Mouse (Mus musculus) liver, embryonic 14.5 days (tissue): ENCODE results near the gene Cenpx. TPM values are rescaled to one million over a fixed set of nuclear protein-coding genes. Genes with fewer than 3 reads are reported as not detected.
A peak's percentile ranks its signal among the peaks of the same experiment; 100 is the strongest.

Source experiments
- ATAC-seq: fragments of 200-750 bp; cut with Nextera tagmentation; 2 replicates; pipeline ENCODE4 v1.8.0; 2017; ENCODE audit warnings: moderate number of reproducible peaks, mild to moderate bottlenecking, moderate library complexity; ENCODE audit not compliant: insufficient read depth
- DNase-seq, 3 experiments: peaks; one replicate each; pipeline ENCODE4 v3.0.0-alpha.2; 2012 to 2013; ENCODE audit warnings: low read depth in 3 of 3, low spot score in 3 of 3
- H3K27ac ChIP-seq: fragments of 300-500 bp; sonication (generic); 2 replicates; pipeline ENCODE4 v1.5.1; 2014; ENCODE audit warnings: moderate library complexity, mild to moderate bottlenecking, control low read depth, inconsistent platforms
- H3K27me3 ChIP-seq: fragments of 300-500 bp; sonication (generic); 2 replicates; pipeline ENCODE4 v1.6.1; 2014; ENCODE audit warnings: mild to moderate bottlenecking, low read length, moderate library complexity; ENCODE audit not compliant: control insufficient read depth, insufficient read depth
- H3K36me3 ChIP-seq: fragments of 300-500 bp; sonication (generic); replicated peaks from 2 replicates; pipeline ENCODE4 v1.6.1; 2014; ENCODE audit warnings: low read depth; ENCODE audit not compliant: control insufficient read depth, insufficient read depth
- H3K4me1 ChIP-seq, 2 experiments: fragments of 200-500 bp in 1 of 2; fragments of 300-500 bp in 1 of 2; sonication (generic) in 1 of 2; replicated peaks; 2 replicates each; pipeline ENCODE4 v1.6.1; 2012 to 2014; ENCODE audit warnings: antibody characterized with exemption in 1 of 2, inconsistent platforms in 1 of 2, low read length in 1 of 2; ENCODE audit not compliant: control insufficient read depth in 2 of 2, insufficient read depth in 2 of 2
- H3K4me2 ChIP-seq: fragments of 300-500 bp; sonication (generic); 2 replicates; pipeline ENCODE4 v1.6.1; 2014; ENCODE audit warnings: low read depth, mild to moderate bottlenecking, control low read depth, moderate library complexity
- H3K4me3 ChIP-seq, 2 experiments: fragments of 200-500 bp in 1 of 2; fragments of 300-500 bp in 1 of 2; sonication (generic) in 1 of 2; 2 replicates each; pipeline ENCODE4 v1.5.1; 2012 to 2014; ENCODE audit warnings: low read depth in 2 of 2, low read length in 2 of 2, mild to moderate bottlenecking in 2 of 2, control low read depth in 1 of 2, inconsistent platforms in 1 of 2, moderate library complexity in 1 of 2; ENCODE audit not compliant: insufficient read depth in 1 of 2
- H3K9ac ChIP-seq: fragments of 300-500 bp; sonication (generic); replicated peaks from 2 replicates; pipeline ENCODE4 v1.6.1; 2014; ENCODE audit warnings: mild to moderate bottlenecking, control low read depth, moderate library complexity
- H3K9me3 ChIP-seq: fragments of 300-500 bp; sonication (generic); 2 replicates; pipeline ENCODE4 v1.6.1; 2016; ENCODE audit warnings: low read length, mixed read lengths; ENCODE audit not compliant: control insufficient read depth
- CTCF ChIP-seq: IDR thresholded peaks from 2 replicates; pipeline ENCODE4 v1.5.1; 2016; ENCODE audit warnings: antibody characterized with exemption, low read depth, control low read depth
- EP300 ChIP-seq: IDR thresholded peaks from 2 replicates; pipeline ENCODE4 v1.6.1; 2016; ENCODE audit warnings: antibody characterized with exemption, low read depth
- WGBS: fragments of 180-500 bp; shearing (Covaris S2); extraction: QIAGEN DNeasy Blood & Tissue Kit; methylation state at CpG from one replicate; pipeline ENCODE4 v1.1.7; 2014; ENCODE audit not compliant: insufficient replicate concordance; 5-methylcytosine and 5-hydroxymethylcytosine counted together
- polyA plus RNA-seq, 2 experiments: library from polyadenylated mRNA; depleted of rRNA in 1 of 2; stranded (reverse) in 1 of 2; unstranded in 1 of 2; fragments of >200 nt; fragmentation: Nextera tagmentation in 1 of 2; extraction: Ambion mirVana in 1 of 2; gene quantifications; 2 replicates each; pipeline versions ENCODE4 v1.2.1 to v1.2.3; 2012 to 2014

The Cenpx gene
- polyA plus RNA-seq, 2 experiments = 64.2 to 128 TPM

- peaks cover 18% of the 10 kb centered on the region for H3K27me3 ChIP-seq
- no peak for ATAC-seq
These were observed 46.9 kb downstream of the Cenpx start for GRCm38 (mm10) chr11:120666617-120667016.

GRCm38 (mm10) chr11:120665406-120665805 lies 48.1 kb downstream of the Cenpx start:
- H3K9me3 ChIP-seq = no peaks in the 10 kb centered on the region
- H3K4me3 ChIP-seq = no peak overlapping the region
- DNase-seq (no peak), ATAC-seq (no peak)
- TF ChIP-seq EP300 (no peak), CTCF (no peak)
- no peak overlapping the region for H3K4me2 ChIP-seq
- no peak overlapping the region for H3K9ac ChIP-seq
- no peaks in the 10 kb centered on the region for H3K36me3 ChIP-seq
- WGBS = 76% methylated on average over 3 of the region's 3 CpGs
- no peak overlapping the region for H3K27ac ChIP-seq
- H3K27me3 ChIP-seq = peaks cover 30% of the 10 kb centered on the region
- H3K4me1 ChIP-seq = no peaks in the 10 kb centered on the region

More at GRCm38 (mm10) chr11:120666617-120667016, 46.9 kb downstream of the Cenpx start:
- no peaks in the 10 kb centered on the region for H3K9me3 ChIP-seq
- H3K4me1 ChIP-seq = no peaks in the 10 kb centered on the region
- no peak overlapping the region for H3K4me2 ChIP-seq
- TF ChIP-seq CTCF = no peak
- TF ChIP-seq EP300 = no peak
- no peak overlapping the region for H3K9ac ChIP-seq
- no peak overlapping the region for H3K4me3 ChIP-seq
- DNase-seq = no peak
- no peaks in the 10 kb centered on the region for H3K36me3 ChIP-seq
- WGBS = 22% methylated on average over 3 of the region's 3 CpGs
- H3K27ac ChIP-seq = no peak overlapping the region

- 81% methylated on average over 5 of the region's 5 CpGs for WGBS
- H3K4me3 ChIP-seq = no peak overlapping the region
- H3K9ac ChIP-seq = no peak overlapping the region
- H3K9me3 ChIP-seq = no peaks in the 10 kb centered on the region
- DNase-seq (no peak), ATAC-seq (no peak)
- no peak overlapping the region for H3K27ac ChIP-seq
- H3K27me3 ChIP-seq = peaks cover 47% of the 10 kb centered on the region
- no peak overlapping the region for H3K4me2 ChIP-seq
- H3K4me1 ChIP-seq = no peaks in the 10 kb centered on the region
- TF ChIP-seq EP300 = no peak
- no peak for TF ChIP-seq CTCF
- no peaks in the 10 kb centered on the region for H3K36me3 ChIP-seq
These were observed 49.8 kb downstream of the Cenpx start for GRCm38 (mm10) chr11:120663714-120664113.

GRCm38 (mm10) chr11:120662759-120663158 lies 50.8 kb downstream of the Cenpx start:
- ATAC-seq (no peak), DNase-seq (no peak)
- Histone ChIP-seq H3K4me3 (no peak overlapping the region), H3K27ac (no peak overlapping the region), H3K36me3 (no peaks in the 10 kb centered on the region), H3K9ac (no peak overlapping the region), H3K4me1 (no peaks in the 10 kb centered on the region), H3K27me3 (peaks cover 55% of the 10 kb centered on the region), H3K9me3 (no peaks in the 10 kb centered on the region), H3K4me2 (no peak overlapping the region)
- TF ChIP-seq CTCF = no peak
- TF ChIP-seq EP300 = no peak
- WGBS = 54% methylated on average over 6 of the region's 6 CpGs

- Histone ChIP-seq H3K27ac (no peak within 1 kb of the TSS), H3K36me3 (no peaks in the 10 kb centered on the region), H3K4me2 (peak within 1 kb of the TSS; percentile 44), H3K4me1 (no peaks in the 10 kb centered on the region), H3K9ac (no peak within 1 kb of the TSS), H3K9me3 (no peaks in the 10 kb centered on the region), H3K27me3 (peaks cover 63% of the 10 kb centered on the region), H3K4me3 (peak within 1 kb of the TSS in 1 of 2 experiments; percentile 30; a peak in 2 of 4 replicates)
- ATAC-seq (no peak), DNase-seq (no peak)
- TF ChIP-seq CTCF (no peak), EP300 (no peak)
- 2% methylated on average over 34 of the region's 35 CpGs for WGBS
These were observed 52.5 kb downstream of the Cenpx start, which contains the start of gene Notum for GRCm38 (mm10) chr11:120661076-120661460. Gene Notum (minus strand): TSS chr11:120661175.

Other genes with a start within 250 kb of the Cenpx start
- 9.9 and 11.2 TPM in 2 replicates for gene Arl16, start 246.1 kb downstream of the Cenpx start, polyA plus RNA-seq (2012; rRNA removed)
- gene Arl16, start 246.1 kb downstream of the Cenpx start, polyA plus RNA-seq (2014; fragmentation: Nextera tagmentation; extraction: Ambion mirVana) = 11.3 and 13.0 TPM in 2 replicates
- gene Mrpl12, start 229.1 kb downstream of the Cenpx start, polyA plus RNA-seq (2012; rRNA removed) = 64.2 and 78.4 TPM in 2 replicates
- 127 and 130 TPM in 2 replicates for gene Mrpl12, start 229.1 kb downstream of the Cenpx start, polyA plus RNA-seq (2014; fragmentation: Nextera tagmentation; extraction: Ambion mirVana)
- 31.5 and 37.4 TPM in 2 replicates for gene Slc25a10, start 221.9 kb downstream of the Cenpx start, polyA plus RNA-seq (2012; rRNA removed)
- gene Slc25a10, start 221.9 kb downstream of the Cenpx start, polyA plus RNA-seq (2014; fragmentation: Nextera tagmentation; extraction: Ambion mirVana) = 35.1 and 38.2 TPM in 2 replicates
- 19.8 and 22.8 TPM in 2 replicates for gene Gcgr, start 183.0 kb downstream of the Cenpx start, polyA plus RNA-seq (2012; rRNA removed)
- gene Gcgr, start 183.0 kb downstream of the Cenpx start, polyA plus RNA-seq (2014; fragmentation: Nextera tagmentation; extraction: Ambion mirVana) = 11.6 and 13.4 TPM in 2 replicates
- gene Mcrip1, start 164.0 kb downstream of the Cenpx start, polyA plus RNA-seq (2012; rRNA removed) = 30.0 and 36.2 TPM in 2 replicates
- gene Mcrip1, start 164.0 kb downstream of the Cenpx start, polyA plus RNA-seq (2014; fragmentation: Nextera tagmentation; extraction: Ambion mirVana) = 41.3 and 43.6 TPM in 2 replicates
- gene Ppp1r27, start 162.6 kb downstream of the Cenpx start, polyA plus RNA-seq (2012; rRNA removed) = not detected in 2 replicates
- gene Ppp1r27, start 162.6 kb downstream of the Cenpx start, polyA plus RNA-seq (2014; fragmentation: Nextera tagmentation; extraction: Ambion mirVana) = not detected in 2 replicates
- 144 and 214 TPM in 2 replicates for gene P4hb, start 140.5 kb downstream of the Cenpx start, polyA plus RNA-seq (2012; rRNA removed)
- gene P4hb, start 140.5 kb downstream of the Cenpx start, polyA plus RNA-seq (2014; fragmentation: Nextera tagmentation; extraction: Ambion mirVana) = 497 and 525 TPM in 2 replicates
- gene Arhgdia, start 132.1 kb downstream of the Cenpx start, polyA plus RNA-seq (2012; rRNA removed) = 172 and 176 TPM in 2 replicates
- gene Arhgdia, start 132.1 kb downstream of the Cenpx start, polyA plus RNA-seq (2014; fragmentation: Nextera tagmentation; extraction: Ambion mirVana) = 191 and 204 TPM in 2 replicates
- gene Alyref, start 115.4 kb downstream of the Cenpx start, polyA plus RNA-seq (2012; rRNA removed) = 46.3 and 110 TPM in 2 replicates
- 347 and 349 TPM in 2 replicates for gene Alyref, start 115.4 kb downstream of the Cenpx start, polyA plus RNA-seq (2014; fragmentation: Nextera tagmentation; extraction: Ambion mirVana)
- 44.7 and 60.4 TPM in 2 replicates for gene Anapc11, start 115.3 kb downstream of the Cenpx start, polyA plus RNA-seq (2012; rRNA removed)
- gene Anapc11, start 115.3 kb downstream of the Cenpx start, polyA plus RNA-seq (2014; fragmentation: Nextera tagmentation; extraction: Ambion mirVana) = 93.5 and 98.7 TPM in 2 replicates
- gene Npb, start 105.3 kb downstream of the Cenpx start, polyA plus RNA-seq (2012; rRNA removed) = 5.5 and 12.3 TPM in 2 replicates
- gene Npb, start 105.3 kb downstream of the Cenpx start, polyA plus RNA-seq (2014; fragmentation: Nextera tagmentation; extraction: Ambion mirVana) = 11.9 and 14.2 TPM in 2 replicates
- 127 and 135 TPM in 2 replicates for gene Pcyt2, start 95.8 kb downstream of the Cenpx start, polyA plus RNA-seq (2012; rRNA removed)
- gene Pcyt2, start 95.8 kb downstream of the Cenpx start, polyA plus RNA-seq (2014; fragmentation: Nextera tagmentation; extraction: Ambion mirVana) = 86.2 and 99.6 TPM in 2 replicates
- gene Sirt7, start 88.5 kb downstream of the Cenpx start, polyA plus RNA-seq (2012; rRNA removed) = 27.6 and 30.8 TPM in 2 replicates
- 22.0 and 26.3 TPM in 2 replicates for gene Sirt7, start 88.5 kb downstream of the Cenpx start, polyA plus RNA-seq (2014; fragmentation: Nextera tagmentation; extraction: Ambion mirVana)
- 29.5 and 30.9 TPM in 2 replicates for gene Mafg, start 80.1 kb downstream of the Cenpx start, polyA plus RNA-seq (2012; rRNA removed)
- 20.9 and 25.9 TPM in 2 replicates for gene Mafg, start 80.1 kb downstream of the Cenpx start, polyA plus RNA-seq (2014; fragmentation: Nextera tagmentation; extraction: Ambion mirVana)
- 4.0 and 4.3 TPM in 2 replicates for gene Pycr1, start 70.0 kb downstream of the Cenpx start, polyA plus RNA-seq (2012; rRNA removed)
- gene Pycr1, start 70.0 kb downstream of the Cenpx start, polyA plus RNA-seq (2014; fragmentation: Nextera tagmentation; extraction: Ambion mirVana) = 4.8 and 5.1 TPM in 2 replicates
- 0.07 and 0.13 TPM in 2 replicates for gene Myadml2, start 65.6 kb downstream of the Cenpx start, polyA plus RNA-seq (2012; rRNA removed)
- 0.67 and 1.0 TPM in 2 replicates for gene Myadml2, start 65.6 kb downstream of the Cenpx start, polyA plus RNA-seq (2014; fragmentation: Nextera tagmentation; extraction: Ambion mirVana)
- 0.18 and 0.30 TPM in 2 replicates for gene Notum, start 52.6 kb downstream of the Cenpx start, polyA plus RNA-seq (2012; rRNA removed)
- 0.18 TPM in 1 of 2 replicates, not detected in the other for gene Notum, start 52.6 kb downstream of the Cenpx start, polyA plus RNA-seq (2014; fragmentation: Nextera tagmentation; extraction: Ambion mirVana)
- gene Aspscr1, start 40.8 kb downstream of the Cenpx start, polyA plus RNA-seq (2012; rRNA removed) = 16.9 and 20.4 TPM in 2 replicates
- 34.6 and 37.5 TPM in 2 replicates for gene Aspscr1, start 40.8 kb downstream of the Cenpx start, polyA plus RNA-seq (2014; fragmentation: Nextera tagmentation; extraction: Ambion mirVana)
- gene Lrrc45, start 187 bp upstream of the Cenpx start, polyA plus RNA-seq (2012; rRNA removed) = 6.6 and 9.3 TPM in 2 replicates
- gene Lrrc45, start 187 bp upstream of the Cenpx start, polyA plus RNA-seq (2014; fragmentation: Nextera tagmentation; extraction: Ambion mirVana) = 6.2 and 8.3 TPM in 2 replicates
- 1.3 and 1.7 TPM in 2 replicates for gene Rac3, start 7.7 kb upstream of the Cenpx start, polyA plus RNA-seq (2012; rRNA removed)
- gene Rac3, start 7.7 kb upstream of the Cenpx start, polyA plus RNA-seq (2014; fragmentation: Nextera tagmentation; extraction: Ambion mirVana) = 0.13 TPM in 1 of 2 replicates, not detected in the other
- 10.4 and 11.3 TPM in 2 replicates for gene Dcxr, start 13.5 kb upstream of the Cenpx start, polyA plus RNA-seq (2012; rRNA removed)
- 15.1 and 17.0 TPM in 2 replicates for gene Dcxr, start 13.5 kb upstream of the Cenpx start, polyA plus RNA-seq (2014; fragmentation: Nextera tagmentation; extraction: Ambion mirVana)
- gene Cbr2, start 18.4 kb upstream of the Cenpx start, polyA plus RNA-seq (2012; rRNA removed) = 0.20 TPM in 1 of 2 replicates, not detected in the other
- not detected in 2 replicates for gene Cbr2, start 18.4 kb upstream of the Cenpx start, polyA plus RNA-seq (2014; fragmentation: Nextera tagmentation; extraction: Ambion mirVana)
- gene Hmga1b, start 49.1 kb upstream of the Cenpx start, polyA plus RNA-seq (2012; rRNA removed) = 1.3 and 2.0 TPM in 2 replicates
- gene Hmga1b, start 49.1 kb upstream of the Cenpx start, polyA plus RNA-seq (2014; fragmentation: Nextera tagmentation; extraction: Ambion mirVana) = 3.8 and 4.3 TPM in 2 replicates
- 8.6 and 10.2 TPM in 2 replicates for gene Rfng, start 70.5 kb upstream of the Cenpx start, polyA plus RNA-seq (2012; rRNA removed)
- 5.5 and 9.6 TPM in 2 replicates for gene Rfng, start 70.5 kb upstream of the Cenpx start, polyA plus RNA-seq (2014; fragmentation: Nextera tagmentation; extraction: Ambion mirVana)
- gene Gps1, start 70.5 kb upstream of the Cenpx start, polyA plus RNA-seq (2012; rRNA removed) = 65.2 and 66.6 TPM in 2 replicates
- gene Gps1, start 70.5 kb upstream of the Cenpx start, polyA plus RNA-seq (2014; fragmentation: Nextera tagmentation; extraction: Ambion mirVana) = 76.5 and 78.6 TPM in 2 replicates
- 25.4 and 34.0 TPM in 2 replicates for gene Dus1l, start 82.7 kb upstream of the Cenpx start, polyA plus RNA-seq (2012; rRNA removed)
- gene Dus1l, start 82.7 kb upstream of the Cenpx start, polyA plus RNA-seq (2014; fragmentation: Nextera tagmentation; extraction: Ambion mirVana) = 61.2 and 64.3 TPM in 2 replicates
- 51.6 and 59.8 TPM in 2 replicates for gene Fasn, start 110.8 kb upstream of the Cenpx start, polyA plus RNA-seq (2012; rRNA removed)
- gene Fasn, start 110.8 kb upstream of the Cenpx start, polyA plus RNA-seq (2014; fragmentation: Nextera tagmentation; extraction: Ambion mirVana) = 17.7 and 22.3 TPM in 2 replicates
- gene Ccdc57, start 219.1 kb upstream of the Cenpx start, polyA plus RNA-seq (2012; rRNA removed) = 1.2 and 1.4 TPM in 2 replicates
- gene Ccdc57, start 219.1 kb upstream of the Cenpx start, polyA plus RNA-seq (2014; fragmentation: Nextera tagmentation; extraction: Ambion mirVana) = 1.3 and 1.4 TPM in 2 replicates
- gene Slc16a3, start 234.7 kb upstream of the Cenpx start, polyA plus RNA-seq (2012; rRNA removed) = 23.5 and 25.0 TPM in 2 replicates
- gene Slc16a3, start 234.7 kb upstream of the Cenpx start, polyA plus RNA-seq (2014; fragmentation: Nextera tagmentation; extraction: Ambion mirVana) = 25.8 and 31.6 TPM in 2 replicates